Mouse (Mus musculus) naive thymus-derived CD4-positive, alpha-beta T cell, adult 2 months (primary cell): Measurements from ENCODE around the gene Dnaja4.
"Not testable (repeated sequence)": the region's sequence is repeated elsewhere in the genome, so short reads cannot be mapped to it uniquely, and the experiment has no call there.

Experiments used
- DNase-seq: peaks from one replicate; pipeline ENCODE4 v3.0.0-alpha.2; 2011; ENCODE audit warnings: low read depth

The Dnaja4 gene

DNA sequence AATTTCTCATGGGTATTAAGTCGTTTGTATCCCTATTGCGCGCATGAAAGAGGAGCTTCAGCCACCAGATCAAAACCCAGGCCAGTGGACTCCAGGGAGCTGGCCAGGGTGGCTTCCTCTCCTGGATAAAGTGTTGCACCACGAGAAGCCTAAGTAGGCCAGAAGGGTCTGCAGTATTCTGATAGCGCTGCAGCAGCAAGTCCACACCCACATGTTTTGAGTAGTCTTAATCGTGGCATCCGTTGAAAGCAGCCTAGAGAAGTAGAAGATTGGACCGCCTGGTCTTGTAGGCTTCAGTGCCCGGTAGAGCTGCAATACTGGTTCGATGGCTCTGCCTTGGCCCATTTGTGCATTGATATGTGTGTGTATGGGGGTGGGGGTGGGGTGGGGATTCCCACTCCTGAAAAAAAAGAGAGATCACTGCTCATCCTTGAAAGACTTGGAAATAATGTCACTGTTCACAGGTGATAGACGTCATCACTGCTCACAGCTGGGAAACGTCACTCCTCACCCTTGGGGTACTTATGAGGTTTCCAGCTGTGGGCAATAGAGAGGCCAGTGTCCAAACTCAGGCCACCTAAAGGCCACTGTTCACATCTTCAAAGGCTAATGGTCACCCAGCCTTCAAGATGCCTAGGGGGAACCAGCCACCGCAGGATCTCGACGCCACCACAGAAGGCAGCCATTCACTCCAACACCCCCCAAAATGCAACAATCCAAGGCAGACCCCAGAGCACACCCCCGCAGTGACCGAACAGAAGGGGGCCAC is at the start of gene Dnaja4:
Gene Dnaja4, plus strand, starts transcription at position 556 of the 769 bp plus-strand sequence.
- DNase-seq: peak; percentile 25

- DNase-seq: no peak
Measured at GRCm38 (mm10) chr9:54649360-54649759, 49.3 kb upstream of the Dnaja4 start.

DNA sequence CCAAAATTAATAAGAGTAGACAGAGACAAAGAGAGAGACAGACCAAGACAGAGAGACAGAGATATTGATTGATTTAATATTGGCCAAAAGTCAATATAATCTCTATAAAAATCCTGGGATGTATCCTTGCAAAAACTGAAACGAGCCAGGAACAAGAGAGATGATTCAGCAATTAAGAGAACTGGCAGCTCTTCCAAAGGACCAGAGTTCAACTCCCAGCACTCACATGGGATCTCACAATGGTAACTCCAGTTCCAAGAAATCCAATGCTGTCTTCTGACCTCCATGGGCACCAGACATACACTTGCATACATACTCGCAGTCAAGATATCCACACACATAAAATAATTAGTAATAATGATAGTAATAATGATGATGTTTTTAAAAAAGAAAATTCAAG is 45.9 kb upstream of the Dnaja4 start:
- DNase-seq: no peak

GRCm38 (mm10) chr9:54655846-54656245 is 42.8 kb upstream of the Dnaja4 start:
- no peak for DNase-seq

- no peak for DNase-seq
Measured at GRCm38 (mm10) chr9:54656402-54656801, 42.3 kb upstream of the Dnaja4 start.

- DNase-seq: no peak
Measured at GRCm38 (mm10) chr9:54658773-54659172, 39.9 kb upstream of the Dnaja4 start.

DNA sequence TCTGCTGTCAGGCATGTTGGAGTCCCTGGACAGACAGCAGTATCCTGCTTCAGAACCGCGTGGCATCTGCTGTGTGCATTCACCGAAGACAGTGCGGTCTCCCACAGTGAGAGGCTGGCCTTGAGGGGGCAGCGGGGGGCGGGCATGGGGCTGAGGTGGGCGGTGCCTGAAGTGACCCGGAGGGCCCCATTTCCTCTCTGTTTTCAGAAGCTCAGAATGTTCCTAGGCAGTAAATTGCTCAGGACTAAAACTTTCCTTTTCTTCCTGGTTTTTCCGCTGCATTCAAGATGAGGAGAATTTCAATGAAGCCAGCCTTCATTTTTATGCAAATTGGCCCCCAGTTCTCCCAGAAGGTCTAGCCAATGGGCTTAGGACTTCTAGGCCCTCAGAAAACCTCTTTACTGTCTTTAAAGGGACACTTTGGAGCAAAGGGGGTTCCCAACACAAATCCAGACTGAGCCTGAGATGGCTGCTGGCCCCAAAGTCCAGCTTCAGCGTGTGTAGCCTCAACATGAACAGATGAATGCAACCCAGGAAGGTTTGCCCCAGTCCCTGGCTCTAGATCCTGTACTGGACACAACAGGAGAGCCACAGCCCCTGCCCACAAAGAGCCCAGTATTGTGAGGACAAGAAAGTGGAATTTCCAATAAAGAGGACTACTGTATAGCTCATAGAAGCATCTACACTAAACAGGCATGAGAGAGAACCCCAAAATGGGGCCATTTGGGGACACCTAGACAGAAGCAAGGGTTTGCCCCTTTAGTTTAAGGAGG is 36.9 kb upstream of the Dnaja4 start, which contains the start of gene Acsbg1:
Gene Acsbg1, minus strand, starts transcription at position 266 of the 773 bp plus-strand sequence.
- no peak for DNase-seq

DNA sequence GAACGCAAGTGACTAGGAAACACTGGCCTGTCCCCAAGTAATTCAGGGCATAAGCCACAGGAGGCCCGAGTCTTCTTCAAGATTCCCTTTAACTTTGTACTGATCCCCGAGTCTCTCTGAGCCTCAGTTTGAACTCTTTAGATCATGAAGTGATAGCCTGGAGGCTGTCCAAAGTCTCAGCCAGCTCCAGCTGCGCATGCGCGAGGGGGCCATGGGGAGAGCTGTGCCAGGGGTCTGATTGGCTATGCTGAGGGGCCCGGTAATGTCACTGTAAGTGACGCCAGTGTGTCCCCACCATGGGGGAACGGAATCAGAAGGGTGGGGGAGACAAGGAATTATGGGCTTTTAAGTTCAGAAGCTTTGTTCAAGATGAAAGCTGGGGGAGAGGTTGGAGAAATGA is 34.3 kb upstream of the Dnaja4 start:
- no peak for DNase-seq

GRCm38 (mm10) chr9:54666116-54666515 is 32.6 kb upstream of the Dnaja4 start:
- DNase-seq: no peak

- DNase-seq: no peak
Measured at GRCm38 (mm10) chr9:54668455-54668854, 30.2 kb upstream of the Dnaja4 start.

DNA sequence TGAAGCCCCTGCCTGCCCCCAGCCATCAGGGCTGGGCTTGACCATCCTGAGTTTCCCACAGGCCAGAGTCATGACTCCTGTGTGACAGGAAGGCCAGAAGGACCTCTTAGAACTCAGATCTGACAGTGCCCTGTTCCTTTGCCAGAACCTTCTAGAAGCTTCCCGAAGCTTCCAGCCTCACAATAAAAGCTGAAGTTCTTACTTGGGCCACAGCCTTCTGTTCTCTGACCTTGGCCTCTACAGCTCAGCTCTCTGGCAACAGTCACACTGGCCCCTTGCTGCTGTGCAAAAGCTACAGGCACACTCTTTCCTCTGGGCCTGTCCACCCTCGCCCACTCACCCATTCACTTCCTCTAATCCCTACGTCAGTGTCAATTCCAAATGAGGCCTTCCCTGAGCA is 26.7 kb upstream of the Dnaja4 start:
- no peak for DNase-seq

DNA sequence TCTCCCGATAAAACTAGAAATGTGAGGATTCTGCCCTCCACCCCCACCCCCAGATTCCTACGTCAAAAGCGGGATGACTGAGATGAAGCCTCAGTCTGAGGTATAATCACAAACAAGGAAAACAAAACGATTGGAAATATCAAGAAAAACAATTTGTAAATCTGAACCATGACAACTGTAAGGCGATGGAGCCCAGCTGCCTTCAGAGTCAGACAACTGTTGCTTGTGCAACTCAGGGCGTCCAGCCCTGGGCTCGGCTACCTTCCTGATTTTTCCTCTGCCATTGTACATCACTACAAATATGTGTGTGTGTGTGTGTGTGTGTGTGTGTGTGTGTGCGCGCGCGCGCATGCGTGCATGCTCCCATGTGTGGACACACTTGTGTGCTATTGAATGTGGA is 24.8 kb upstream of the Dnaja4 start:
- DNase-seq: no peak

DNA sequence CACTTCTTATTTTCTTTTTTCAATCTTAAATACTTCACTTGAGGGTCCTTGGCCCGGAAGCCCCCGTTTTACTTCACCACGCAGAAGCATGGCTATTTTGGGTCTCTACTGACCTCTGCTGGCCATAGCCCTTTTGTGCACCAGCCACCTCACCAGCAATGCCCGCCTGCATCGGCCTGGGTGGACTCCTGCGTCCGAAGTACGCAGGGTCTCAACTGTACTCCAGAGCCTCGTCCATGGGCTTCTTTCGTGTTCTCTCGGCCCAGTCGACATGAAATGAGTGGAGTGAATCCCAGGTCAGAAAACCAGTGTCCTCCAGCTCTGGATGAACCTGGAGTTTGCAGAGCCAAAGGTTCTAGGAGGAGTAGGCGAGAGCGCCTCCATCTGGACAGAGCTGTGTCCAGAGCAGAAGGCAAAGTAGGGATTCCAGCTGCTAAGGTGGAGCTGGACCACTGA is 22.1 kb upstream of the Dnaja4 start:
- DNase-seq: peak; percentile 73

DNA sequence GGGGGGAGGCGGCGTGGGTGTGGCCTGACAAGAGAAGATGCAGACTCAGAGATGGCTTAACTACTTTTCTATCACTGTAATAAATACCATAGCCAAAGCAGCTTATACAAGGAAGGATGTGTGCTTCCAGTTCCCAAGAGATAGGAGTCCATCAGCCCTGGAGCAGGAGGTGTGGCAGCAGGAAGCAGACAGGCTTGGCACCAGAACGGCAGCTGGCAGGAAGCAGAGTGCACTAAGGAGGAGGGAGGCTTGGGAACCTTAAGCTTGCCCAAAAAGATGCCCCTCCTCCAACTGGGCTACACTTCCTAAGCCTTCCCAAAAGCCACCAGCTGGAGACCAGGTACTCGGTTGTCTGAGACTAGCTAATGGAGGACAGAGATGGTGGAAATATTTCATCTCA is 15.8 kb upstream of the Dnaja4 start:
- DNase-seq: no peak

- no peak for DNase-seq
Measured at GRCm38 (mm10) chr9:54683814-54684605, 14.7 kb upstream of the Dnaja4 start.

GRCm38 (mm10) chr9:54687246-54688236 is 11.1 kb upstream of the Dnaja4 start:
- DNase-seq: no peak

GRCm38 (mm10) chr9:54689446-54689845 is 9.2 kb upstream of the Dnaja4 start:
- no peak for DNase-seq

DNA sequence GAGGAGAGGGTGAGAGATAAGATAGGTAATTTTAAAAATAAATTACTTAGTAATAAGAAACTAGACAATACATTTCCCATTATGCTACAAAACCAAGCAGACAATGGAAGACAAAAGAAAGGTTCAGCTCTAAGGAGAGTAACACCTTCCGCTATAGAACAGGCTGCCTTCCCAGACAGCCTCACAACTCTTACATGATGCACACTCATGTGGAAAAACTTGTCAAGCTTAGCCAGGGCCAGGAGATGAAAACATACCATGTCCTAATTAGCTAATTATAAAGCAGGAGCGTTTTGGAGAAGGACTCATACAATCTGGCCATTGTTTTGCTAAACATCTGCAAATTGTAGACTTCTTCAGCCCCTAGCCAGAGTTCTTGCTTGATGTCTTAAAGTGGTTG is 8.0 kb upstream of the Dnaja4 start:
- DNase-seq: not testable (repeated sequence)

GRCm38 (mm10) chr9:54691241-54691805 is 7.3 kb upstream of the Dnaja4 start:
- DNase-seq: peak; percentile 47

DNA sequence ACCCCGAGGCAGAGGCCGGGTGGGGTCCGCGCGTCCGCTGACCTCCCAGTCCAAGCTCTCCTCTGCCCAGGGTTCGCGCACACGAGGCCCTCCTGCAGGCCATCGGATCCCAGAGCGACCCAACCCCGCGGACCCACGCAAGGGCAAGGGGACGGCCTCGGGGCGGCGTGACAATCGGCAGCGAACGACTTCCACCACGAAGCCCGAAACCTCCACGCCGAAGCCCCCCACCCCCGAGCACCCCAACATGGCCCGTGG is 343 bp downstream of the Dnaja4 start:
- no peak for DNase-seq
